Mouse (Mus musculus) kidney, adult 2 months (tissue): Measurements from ENCODE around the gene Flvcr2.

Experiments
- CTCF ChIP-seq: fragments of 200-500 bp; conservative IDR thresholded peaks from 2 replicates; pipeline ENCODE4 v1.5.1; 2011; ENCODE audit warnings: low read depth, mild to moderate bottlenecking, control low read depth, low read length, moderate library complexity, mixed read lengths; ENCODE audit not compliant: insufficient read depth, insufficient read length
- POLR2A ChIP-seq: fragments of 200-500 bp; IDR thresholded peaks from one replicate; pipeline ENCODE4 v1.6.1; 2011; ENCODE audit warnings: low read depth, low read length, control low read depth

- TF ChIP-seq POLR2A (no peak), CTCF (no peak)
Measured at GRCm38 (mm10) chr12:85771356-85771755, 25.0 kb downstream of the Flvcr2 start.
